Mouse (Mus musculus): ENCODE data around the gene Tbc1d19.
A peak's percentile ranks its signal among the peaks of the same experiment; 100 is the strongest.

Gene Tbc1d19

DNA sequence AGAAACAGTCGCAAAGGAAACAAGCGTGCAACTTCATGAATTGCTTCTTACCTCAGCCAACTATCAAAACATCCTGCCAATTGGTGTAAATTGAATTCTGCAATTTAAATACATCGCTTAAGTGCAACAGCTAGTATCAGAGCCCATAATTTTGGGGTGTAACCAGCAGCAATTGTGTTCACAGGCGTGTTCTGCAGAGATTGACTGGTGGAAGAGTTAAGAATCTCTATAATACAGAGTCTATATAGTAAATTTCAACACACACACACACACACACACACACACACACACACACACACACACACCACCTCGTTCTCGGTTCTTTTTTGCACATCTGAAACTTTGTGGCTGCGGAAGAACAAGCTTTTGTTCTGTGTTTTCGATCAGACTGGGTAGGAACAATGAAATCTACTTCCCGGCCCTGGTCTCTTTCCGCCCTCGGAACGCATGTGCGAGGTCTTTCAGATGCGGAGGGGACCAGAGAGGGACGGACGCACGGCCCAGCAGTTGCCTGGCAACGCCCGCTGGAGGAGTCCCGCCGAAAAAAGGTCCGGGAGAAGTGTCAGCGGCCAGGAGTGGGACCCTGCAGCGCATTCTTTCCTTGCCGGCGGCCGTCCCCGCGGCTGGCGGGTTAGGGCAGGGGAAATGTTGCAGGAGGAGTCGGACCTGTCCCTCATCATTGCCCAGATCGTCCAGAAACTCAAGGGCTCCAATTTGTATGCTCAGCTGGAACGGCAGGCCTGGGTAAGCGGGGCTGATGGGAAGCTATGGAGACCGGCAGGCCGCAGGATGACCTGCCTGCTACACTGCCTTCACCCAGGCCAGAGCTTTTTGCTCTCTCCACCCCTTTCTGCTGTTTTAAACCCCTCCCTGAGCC, at the start of gene Tbc1d19:
Gene Tbc1d19, plus strand, starts transcription at position 492 of the 877 bp plus-strand sequence.
- peak; percentile 61 for DNase-seq (ENCODE audit: low read depth, low spot score)

DNA sequence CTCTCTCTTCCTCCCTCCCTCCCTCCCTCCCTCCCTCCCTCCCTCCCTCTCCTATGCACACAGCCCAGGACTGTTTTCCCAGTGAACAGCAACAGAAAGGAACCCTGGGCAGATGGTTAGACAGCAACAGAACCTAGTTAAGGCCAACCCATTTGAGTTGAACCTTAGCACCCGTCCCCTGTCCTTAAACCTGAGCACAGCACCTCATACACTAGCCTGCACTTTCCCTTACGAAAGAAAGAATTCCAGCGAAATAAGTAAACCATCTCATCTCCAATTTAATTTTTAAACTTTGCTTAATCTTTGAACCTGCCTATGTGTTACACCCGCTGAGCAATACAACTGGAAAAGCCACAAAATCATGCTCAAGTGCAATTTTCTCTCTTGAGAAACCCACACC, 49.5 kb upstream of the Tbc1d19 start:
- DNase-seq (ENCODE audit: low read depth, low spot score) = no peak

DNA sequence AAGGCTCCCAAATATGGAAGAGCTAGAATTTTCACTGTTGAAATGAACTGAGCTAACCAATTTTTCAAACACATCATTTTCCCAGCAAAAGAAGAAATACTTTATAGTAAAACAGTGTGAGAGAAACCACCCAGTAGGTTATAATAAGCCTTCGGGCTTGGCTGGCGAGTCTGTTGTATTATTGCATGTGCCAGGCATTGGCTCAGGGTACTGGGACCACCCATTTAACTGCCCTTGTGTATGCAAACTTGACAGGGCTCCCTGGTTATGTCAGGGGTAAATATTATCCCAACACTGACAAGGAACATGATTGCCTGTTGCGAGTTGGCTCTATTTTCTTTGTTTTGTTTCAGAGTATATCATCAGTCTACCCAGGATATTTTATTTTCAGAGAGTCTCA, 48.5 kb upstream of the Tbc1d19 start:
- no peak for DNase-seq (ENCODE audit: low read depth, low spot score)

DNA sequence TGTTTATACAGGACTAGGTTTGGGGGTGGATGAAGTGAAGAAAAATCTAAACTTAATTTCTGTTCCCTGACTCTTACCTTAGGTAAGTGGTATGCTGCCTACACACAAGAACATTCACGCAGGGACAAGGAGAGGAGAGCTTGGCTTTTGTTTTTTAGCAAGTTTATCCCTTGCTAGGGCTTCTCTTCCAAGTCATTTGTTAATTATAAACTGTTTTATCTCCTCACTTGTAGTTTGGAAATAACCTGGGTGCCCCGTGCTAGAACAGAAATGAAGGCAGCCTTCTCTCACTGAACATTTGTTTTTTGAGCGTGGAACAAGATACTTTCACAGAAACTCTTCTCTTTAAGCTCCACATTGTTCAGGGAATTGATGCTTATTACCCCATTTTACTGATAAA, 48.1 kb upstream of the Tbc1d19 start:
- no peak for DNase-seq (ENCODE audit: low read depth, low spot score)

DNA sequence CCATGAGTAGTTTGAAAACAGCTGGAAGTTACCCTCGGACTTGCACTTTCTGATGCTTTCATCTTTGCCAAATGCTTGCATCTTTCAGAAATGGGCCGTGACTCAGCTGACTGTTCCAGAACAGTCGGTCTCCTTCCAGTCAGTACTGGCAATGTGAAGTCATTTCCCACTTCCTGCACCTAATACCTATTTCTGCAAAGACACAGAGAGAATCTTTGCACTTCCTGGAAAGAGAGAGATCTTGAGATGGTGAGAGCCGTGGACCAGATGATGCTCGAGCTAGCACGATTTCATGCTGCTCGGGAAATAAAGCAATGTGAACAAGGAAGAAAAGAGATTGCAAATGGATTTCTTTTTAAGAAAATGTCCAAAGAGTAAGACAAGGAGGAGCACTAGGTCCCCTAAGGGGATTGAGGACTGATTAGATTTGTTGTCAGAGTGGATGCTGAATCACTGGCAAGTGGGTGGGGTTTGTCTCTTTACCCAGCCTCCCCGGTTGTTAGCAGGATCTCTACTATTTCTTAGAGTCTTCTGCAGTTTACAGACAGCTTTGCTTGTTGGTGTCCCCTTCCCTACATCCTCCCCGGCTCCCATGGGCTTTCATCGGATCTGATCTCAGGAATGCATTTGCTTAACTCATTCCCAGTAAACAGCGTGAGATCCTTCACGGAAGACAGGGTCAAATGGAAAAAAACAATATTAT, 24.4 kb upstream of the Tbc1d19 start:
- DNase-seq (ENCODE audit: low read depth, low spot score) = no peak

DNA sequence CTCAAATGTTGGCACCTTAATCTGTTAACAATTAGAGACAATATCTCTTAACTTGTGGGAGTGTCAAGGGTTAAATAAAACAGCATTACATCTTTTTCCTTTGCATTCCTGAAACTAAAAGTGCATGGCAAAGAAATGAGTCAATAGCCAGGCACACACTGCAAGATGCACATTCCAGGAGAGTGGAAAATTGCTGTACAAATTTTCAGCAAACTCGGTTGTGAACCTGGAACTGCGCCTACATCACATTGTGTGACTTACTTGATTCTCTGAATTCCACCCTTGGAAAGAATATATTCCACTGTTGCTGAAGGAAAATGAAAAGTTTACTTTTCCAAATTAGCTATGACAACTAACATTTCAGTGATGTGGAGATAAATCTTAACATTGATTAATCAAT, 8.0 kb upstream of the Tbc1d19 start:
- DNase-seq (ENCODE audit: low read depth, low spot score) = no peak

DNA sequence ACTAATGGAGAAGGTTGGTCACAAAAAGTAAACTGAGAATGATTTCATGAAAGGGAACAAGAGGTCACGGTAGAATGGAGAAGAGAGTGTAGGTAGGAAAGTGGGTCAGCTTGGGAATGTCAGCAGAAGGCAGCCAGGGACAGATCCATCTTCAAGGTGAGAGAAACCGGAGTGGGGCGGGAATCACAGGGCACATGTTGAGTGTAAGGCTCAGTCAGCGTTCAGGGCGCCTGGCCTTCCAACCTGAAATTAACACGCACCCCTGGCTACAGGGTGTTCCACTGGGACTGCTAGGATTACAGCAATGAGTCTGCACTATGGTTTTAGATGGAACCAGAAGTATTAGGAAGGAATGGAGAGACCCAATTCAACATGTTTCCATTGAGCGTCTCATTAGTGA, 10.3 kb downstream of the Tbc1d19 start:
- no peak for DNase-seq (ENCODE audit: low read depth, low spot score)

DNA sequence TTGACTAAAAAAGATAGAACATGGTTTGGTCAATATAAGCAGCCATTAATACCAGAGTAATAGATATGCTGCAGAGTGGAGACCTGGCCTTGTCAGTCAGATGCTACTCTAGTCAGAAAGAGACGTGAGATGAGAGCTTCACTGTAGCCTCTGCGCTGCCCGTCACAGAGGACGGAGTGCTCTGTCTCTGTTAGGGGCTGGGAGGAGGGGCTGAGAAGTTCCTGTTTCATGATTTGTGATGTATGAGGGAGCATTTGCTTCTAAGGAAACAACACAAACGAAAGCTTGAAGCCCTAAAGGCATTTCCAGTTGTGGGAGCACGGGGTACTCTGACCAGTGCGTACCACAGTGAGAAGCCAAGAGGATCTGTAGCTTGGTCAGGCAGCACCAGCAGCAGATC, 16.5 kb downstream of the Tbc1d19 start:
- DNase-seq (ENCODE audit: low read depth, low spot score) = no peak

DNA sequence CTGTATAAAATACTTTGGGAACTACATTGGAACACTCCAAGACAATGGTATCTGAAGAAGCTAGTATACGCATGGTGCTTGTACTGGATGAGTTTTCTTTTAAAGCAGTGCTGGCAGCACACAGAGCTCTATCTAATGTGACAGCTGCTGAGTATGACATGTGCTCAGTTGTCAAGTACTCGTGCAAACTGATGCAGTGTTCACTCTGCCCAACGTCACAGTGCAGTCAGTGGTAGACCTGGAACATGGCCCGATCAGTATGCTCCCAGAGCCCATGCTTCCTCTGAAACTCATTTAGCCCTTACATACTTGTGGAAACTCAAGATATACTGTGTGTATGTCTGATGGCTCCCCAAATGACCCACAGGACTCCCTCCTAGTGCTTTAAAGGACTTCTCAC, 25.1 kb downstream of the Tbc1d19 start:
- DNase-seq (ENCODE audit: low read depth, low spot score) = no peak

DNA sequence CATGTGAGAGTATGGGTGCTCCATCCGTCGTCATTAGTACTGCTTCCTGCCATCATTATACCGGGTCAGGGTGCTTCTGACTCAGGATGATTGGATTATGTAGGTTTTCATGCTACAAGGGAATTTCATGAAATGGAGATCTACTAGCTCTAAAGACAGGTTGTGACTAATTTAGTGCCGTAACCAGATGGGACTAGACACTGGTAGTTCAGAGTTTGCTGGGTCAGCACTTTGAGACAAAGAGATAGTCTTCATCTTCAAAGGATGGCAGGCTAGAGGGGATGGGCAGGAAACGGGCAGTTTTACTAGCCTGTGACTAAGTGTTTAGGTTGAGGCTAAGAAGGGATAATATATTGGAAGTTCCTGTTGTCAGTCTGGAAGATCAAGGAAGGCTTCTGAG, 31.9 kb downstream of the Tbc1d19 start:
- no peak for DNase-seq (ENCODE audit: low read depth, low spot score)

DNA sequence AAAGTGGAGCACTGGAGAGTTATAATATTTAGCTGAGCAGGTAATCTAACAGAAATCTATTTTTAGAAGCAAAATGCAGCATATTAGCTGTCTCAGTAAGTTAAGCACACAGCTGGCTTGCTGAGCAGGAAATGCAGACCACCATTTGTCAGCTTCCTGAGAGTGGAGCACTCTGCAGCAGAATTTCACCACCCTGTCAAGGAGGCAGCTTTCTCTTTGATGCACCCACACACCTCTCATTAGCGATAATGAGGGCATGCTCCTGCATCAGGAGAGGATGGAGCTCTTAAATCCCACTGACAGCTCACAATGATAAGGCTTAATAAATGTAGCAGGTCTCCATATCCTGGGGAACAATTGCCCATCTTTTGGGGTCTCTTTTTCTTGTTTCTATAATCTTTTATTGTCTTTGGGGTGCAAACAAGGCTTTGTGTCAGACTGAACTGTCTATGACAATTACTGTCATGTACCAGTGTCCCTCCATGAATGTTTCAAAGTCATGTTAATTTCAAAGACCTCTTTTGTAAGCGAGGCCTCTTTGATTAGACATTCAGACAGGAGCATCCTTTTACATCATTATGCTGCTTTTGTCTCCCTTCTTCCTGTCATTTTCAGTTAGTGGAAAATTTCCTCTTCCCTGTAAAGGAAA, 39.0 kb downstream of the Tbc1d19 start:
- no peak for DNase-seq (ENCODE audit: low read depth, low spot score)

DNA sequence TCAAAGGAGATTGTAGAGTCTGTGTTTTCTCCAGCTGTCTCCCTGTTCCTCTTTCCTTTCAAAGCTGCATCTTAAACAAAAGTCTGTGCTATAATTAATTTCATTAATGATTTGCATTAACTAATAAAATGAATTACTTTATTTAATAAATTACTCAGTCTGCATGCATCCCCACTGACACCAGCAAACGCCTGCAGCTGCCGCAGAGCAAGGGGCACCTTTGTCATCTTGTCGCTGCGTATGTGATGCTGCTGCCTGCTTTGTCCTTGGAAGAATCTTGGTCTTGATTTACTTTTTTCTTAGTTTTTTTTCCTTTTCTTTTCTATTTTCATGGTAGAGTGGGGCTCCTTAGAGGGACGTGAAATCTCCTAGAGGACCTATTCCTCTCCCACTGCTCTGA, 43.2 kb downstream of the Tbc1d19 start:
- no peak for DNase-seq (ENCODE audit: low read depth, low spot score)

DNA sequence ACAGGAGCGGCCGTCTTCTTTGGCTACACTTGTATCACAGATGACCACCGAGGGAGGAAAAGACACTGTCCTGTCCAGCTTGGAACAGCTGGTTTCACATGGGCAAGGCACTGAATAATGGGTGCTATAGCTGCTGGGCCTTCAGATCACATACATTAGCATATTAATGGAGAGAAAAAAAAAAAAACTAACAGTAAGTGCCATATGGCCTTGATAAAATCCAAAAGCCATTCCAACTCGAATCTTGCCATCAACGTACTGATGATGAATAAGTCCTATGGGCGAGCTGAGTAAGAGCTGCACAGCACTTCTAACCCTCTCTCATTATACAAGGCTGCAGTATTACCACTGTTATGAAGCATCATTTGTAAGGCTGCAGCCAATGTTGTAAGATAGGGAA, 45.2 kb downstream of the Tbc1d19 start:
- no peak for DNase-seq (ENCODE audit: low read depth, low spot score)

DNA sequence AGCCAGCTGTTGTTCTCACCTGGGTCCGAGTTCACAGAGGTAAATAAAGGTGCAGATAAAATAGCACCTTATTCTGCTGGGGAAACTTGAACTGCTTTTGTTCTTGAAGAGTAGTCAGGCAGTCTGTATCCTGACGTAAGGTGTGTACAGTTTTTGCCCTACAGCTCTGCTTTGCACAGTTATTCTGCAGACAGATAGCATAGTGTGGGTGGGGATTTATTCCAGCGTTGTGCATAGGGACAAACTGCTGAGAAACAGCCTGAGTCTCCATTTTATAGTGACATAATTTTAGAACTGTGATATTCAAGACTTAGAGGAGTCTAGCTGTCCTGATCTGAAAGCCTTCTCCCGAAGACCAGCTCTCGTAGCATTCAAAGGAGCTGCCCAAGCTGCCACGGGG, 46.6 kb downstream of the Tbc1d19 start:
- no peak for DNase-seq (ENCODE audit: low read depth, low spot score)

DNA sequence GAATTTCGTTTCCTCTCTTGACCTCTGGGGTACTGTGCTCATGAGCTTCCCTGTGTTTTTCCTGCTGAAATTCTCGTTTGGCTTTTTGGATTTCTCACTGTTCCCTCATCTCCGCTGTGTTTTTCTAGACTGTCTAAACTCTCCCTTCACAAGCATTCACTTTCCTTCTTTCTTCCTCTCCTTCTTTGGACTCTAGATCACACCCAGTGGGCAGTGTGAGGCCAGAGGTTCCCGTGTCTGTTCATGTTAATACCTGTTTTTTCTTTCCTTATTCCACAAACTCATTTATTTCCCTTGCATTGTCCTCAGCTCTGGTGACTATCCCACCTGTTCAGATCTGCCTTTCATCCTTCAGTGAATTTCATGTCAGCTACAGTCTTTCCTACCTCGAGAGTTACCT, 55.7 kb downstream of the Tbc1d19 start:
- no peak for DNase-seq (ENCODE audit: low read depth, low spot score)

DNA sequence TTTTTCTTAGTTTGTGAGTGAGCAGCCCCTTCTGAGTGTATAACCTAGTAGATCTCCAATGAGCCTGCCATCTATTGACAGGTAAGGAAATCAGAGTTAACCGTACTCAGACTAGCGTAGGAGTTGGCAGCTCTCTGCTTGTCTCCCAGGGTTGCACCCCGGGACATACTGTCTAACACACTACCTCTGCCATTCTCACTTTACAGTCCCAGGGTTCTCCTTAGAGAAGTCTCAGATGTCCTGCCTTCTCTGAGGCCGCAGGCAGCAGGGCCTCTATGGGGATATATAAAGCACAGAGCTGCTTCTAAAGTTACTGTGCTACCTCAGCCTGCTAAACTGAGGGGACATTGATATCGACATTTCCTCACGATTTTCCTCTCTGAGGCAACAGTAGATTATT, 56.6 kb downstream of the Tbc1d19 start:
- no peak for DNase-seq (ENCODE audit: low read depth, low spot score)

DNA sequence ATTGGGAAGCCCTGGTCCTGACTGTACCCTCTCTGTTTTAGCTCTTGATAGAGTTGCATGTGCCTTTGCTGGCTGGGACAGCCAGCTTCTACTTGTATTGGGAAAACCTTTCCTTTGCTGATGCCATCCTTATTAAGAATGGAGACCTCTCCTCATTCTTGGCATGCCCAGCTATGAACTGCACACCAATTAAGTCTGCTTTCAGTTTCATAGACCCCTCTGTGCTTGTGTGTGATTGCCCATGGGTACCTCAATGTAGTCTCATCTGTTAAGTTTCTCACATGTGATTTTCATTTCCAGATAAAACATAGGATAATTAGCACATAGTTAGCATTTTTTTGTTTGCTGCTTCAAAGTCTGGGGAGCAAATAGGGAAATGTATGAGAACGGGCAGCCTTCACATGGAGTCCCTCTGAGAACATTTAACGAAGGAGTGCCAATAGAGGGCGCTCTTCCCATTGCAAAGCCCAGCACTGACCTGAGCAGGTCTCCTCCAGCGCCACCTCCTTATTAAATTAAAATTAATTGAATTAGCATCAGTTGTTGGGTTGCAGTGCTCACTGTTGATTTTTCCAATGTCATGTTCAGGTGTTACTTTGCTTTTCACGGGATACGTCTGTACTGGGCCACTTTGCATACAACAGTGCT, 62.4 kb downstream of the Tbc1d19 start:
- peak; percentile 53 for DNase-seq (ENCODE audit: low read depth, low spot score)

DNA sequence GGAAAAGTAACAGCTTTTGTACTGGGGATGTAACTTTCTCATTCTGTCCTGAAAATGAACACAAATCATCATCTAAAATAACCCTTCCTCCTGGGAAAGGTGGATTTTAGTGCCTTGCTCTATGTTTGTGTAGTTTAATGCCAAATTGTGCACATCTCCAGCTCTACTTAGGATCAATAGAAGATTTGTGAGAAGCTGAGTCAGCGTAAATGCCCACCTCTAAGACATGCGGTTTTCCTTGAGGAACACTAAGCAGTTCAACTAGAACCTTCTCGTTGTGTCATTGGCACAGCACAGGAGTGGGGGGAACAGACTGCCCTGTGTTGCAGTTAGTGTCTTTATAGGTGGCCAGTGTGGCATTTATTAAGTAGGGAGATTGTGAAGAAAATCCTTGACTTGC, 65.6 kb downstream of the Tbc1d19 start:
- no peak for DNase-seq (ENCODE audit: low read depth, low spot score)

DNA sequence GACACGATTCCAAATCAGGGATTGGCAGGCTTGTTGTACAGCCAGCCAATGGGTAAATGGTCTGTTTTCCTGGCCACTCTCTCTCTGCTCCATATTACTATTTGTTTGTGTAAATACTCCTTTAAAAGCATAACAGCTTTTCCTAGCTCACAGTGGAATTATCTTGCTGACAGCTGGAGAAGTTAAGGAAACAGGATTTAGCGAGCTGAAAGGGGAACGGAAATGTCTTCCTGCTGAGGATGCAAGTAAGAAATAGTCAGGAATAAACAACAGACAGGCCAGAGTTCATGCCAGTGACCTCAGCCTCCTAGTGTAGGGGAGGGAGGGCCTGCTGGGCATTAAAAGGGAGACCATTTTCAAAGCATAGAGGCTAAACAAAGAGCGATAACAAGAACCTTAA, 71.3 kb downstream of the Tbc1d19 start:
- no peak for DNase-seq (ENCODE audit: low read depth, low spot score)

DNA sequence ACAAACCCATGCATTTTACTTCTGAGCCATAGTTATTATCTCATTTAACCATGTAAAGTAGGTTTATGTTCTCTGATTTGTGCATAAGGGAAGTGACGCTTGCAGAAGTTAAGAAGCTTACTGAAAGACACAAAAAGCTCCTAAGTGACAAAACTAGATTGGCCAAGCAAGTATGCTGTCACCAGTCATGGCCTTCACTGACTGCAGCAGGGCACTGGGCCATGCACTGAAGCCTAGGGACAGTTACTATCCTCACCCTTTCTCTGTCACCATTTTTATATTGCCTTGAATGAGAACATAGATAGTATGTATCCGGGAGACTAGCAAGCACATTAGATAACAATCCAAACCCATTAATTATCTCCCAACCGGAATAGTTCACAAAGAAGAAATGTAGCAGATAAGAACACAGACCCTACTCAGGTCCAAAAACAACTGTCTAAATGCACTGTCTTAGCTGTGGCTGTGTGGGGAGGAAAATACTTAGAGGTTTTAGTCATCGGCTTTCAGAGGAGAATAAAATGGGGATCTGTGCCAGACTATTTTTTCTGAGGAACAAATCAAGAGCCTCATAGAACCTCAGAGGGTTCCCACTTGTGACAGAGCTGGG, 72.1 kb downstream of the Tbc1d19 start:
- DNase-seq (ENCODE audit: low read depth, low spot score) = no peak

DNA sequence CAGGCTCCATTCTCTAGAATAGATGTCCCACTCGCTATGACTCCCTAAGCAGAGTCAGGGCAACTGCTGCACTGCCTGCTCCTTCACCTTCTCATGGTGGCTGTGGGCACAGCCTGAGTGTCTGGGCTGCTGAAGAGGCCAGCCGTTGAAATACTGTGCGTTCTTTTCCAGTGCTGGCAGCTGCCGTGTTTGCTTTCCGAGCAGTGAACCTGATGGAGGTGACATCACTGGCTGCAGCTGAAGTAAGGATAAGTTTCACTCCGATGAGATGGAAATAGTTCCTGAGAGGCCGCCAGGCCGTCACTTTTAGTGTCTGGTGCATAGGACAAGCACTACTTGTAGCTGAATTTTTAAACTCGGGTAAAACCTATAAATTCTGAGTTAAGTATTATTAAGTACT, 92.0 kb downstream of the Tbc1d19 start:
- no peak for DNase-seq (ENCODE audit: low read depth, low spot score)

DNA sequence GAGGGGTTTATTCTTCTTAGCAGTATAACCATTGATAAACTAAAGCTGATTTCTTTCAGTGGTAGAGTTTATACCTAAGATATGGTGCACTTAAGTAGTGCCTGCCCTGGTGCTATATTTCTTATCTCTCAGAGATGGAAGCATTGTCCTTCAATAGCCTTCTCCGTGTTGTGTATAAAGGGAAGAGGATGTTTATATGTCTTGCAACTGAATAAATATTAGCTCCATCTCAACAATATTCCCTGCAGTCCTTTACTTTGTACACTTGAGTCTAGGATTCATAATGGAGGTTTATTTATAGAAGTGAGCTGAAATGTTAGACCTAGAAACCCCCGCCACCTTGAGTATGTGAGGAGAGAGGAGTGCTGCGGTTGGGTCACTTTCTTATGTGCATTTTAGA, 93.4 kb downstream of the Tbc1d19 start:
- no peak for DNase-seq (ENCODE audit: low read depth, low spot score)
